Mouse (Mus musculus) layer of hippocampus, postnatal 25 days (tissue): Measurements from ENCODE around the gene Tmem236. TPM values are rescaled to one million over a fixed set of nuclear protein-coding genes. Genes with fewer than 3 reads are reported as not detected.

Experiments used
- DNase-seq, 2 experiments: peaks; one replicate each; pipeline ENCODE4 v3.0.0; 2022; ENCODE audit warnings: mixed read lengths in 2 of 2, low spot score in 1 of 2; ENCODE audit errors: extremely low spot score in 1 of 2
- total RNA-seq, 2 experiments: library from RNA; stranded (reverse); gene quantifications; 2 replicates each; pipeline ENCODE4 v1.2.3; 2021

The Tmem236 gene
- under 1 TPM; 0.15 to 0.19 TPM for total RNA-seq

GRCm38 (mm10) chr2:14174334-14174733 lies at the start of gene Tmem236:
Tmem236 (plus strand) TSS chr2:14174523.
- no peak for DNase-seq

GRCm38 (mm10) chr2:14126387-14126786 lies 47.9 kb upstream of the Tmem236 start:
- no peak for DNase-seq

GRCm38 (mm10) chr2:14127629-14128028 lies 46.7 kb upstream of the Tmem236 start:
- no peak for DNase-seq

- DNase-seq = no peak
These were observed 43.5 kb upstream of the Tmem236 start for GRCm38 (mm10) chr2:14130641-14131339.

- no peak for DNase-seq
These were observed 41.6 kb upstream of the Tmem236 start for GRCm38 (mm10) chr2:14132468-14133326.

- no peak for DNase-seq
These were observed 37.4 kb upstream of the Tmem236 start for GRCm38 (mm10) chr2:14136906-14137305.

GRCm38 (mm10) chr2:14139590-14139989 lies 34.7 kb upstream of the Tmem236 start:
- no peak for DNase-seq

GRCm38 (mm10) chr2:14140044-14140443 lies 34.3 kb upstream of the Tmem236 start:
- DNase-seq = no peak

- DNase-seq = no peak
These were observed 29.0 kb upstream of the Tmem236 start for GRCm38 (mm10) chr2:14145311-14145710.

- DNase-seq = no peak
These were observed 27.4 kb upstream of the Tmem236 start for GRCm38 (mm10) chr2:14146913-14147312.

- DNase-seq = no peak
These were observed 23.5 kb upstream of the Tmem236 start for GRCm38 (mm10) chr2:14150829-14151228.

- DNase-seq = no peak
These were observed 22.5 kb upstream of the Tmem236 start for GRCm38 (mm10) chr2:14151854-14152253.

GRCm38 (mm10) chr2:14159047-14159446 lies 15.3 kb upstream of the Tmem236 start:
- DNase-seq = no peak

GRCm38 (mm10) chr2:14159756-14160155 lies 14.6 kb upstream of the Tmem236 start:
- no peak for DNase-seq

GRCm38 (mm10) chr2:14164459-14165030 lies 9.8 kb upstream of the Tmem236 start:
- no peak for DNase-seq

- no peak for DNase-seq
These were observed 9.3 kb upstream of the Tmem236 start for GRCm38 (mm10) chr2:14165066-14165465.

GRCm38 (mm10) chr2:14165618-14166344 lies 8.5 kb upstream of the Tmem236 start:
- DNase-seq = no peak

- DNase-seq = no peak
These were observed 6.6 kb upstream of the Tmem236 start for GRCm38 (mm10) chr2:14167721-14168120.

- no peak for DNase-seq
These were observed 2.3 kb downstream of the Tmem236 start for GRCm38 (mm10) chr2:14176460-14177193.

GRCm38 (mm10) chr2:14184375-14184774 lies 10.1 kb downstream of the Tmem236 start:
- DNase-seq = no peak
